Mouse (Mus musculus) limb, embryonic 14.5 days (tissue): ENCODE measurements around the gene Pitpnc1. TPM values are rescaled to one million over a fixed set of nuclear protein-coding genes. Genes with fewer than 3 reads are reported as not detected.

Experiments
- ATAC-seq: fragments of 200-750 bp; cut with Nextera tagmentation; 2 replicates; pipeline ENCODE4 v1.8.0; 2017; ENCODE audit warnings: low read depth, moderate number of reproducible peaks, moderate TSS enrichment; ENCODE audit not compliant: low FRiP score
- DNase-seq: peaks from one replicate; pipeline ENCODE4 v3.0.0-alpha.2; 2015; ENCODE audit warnings: low spot score
- H3K27ac ChIP-seq: fragments of 300-500 bp; sonication (generic); replicated peaks from 2 replicates; pipeline ENCODE4 v1.5.1; 2014; ENCODE audit warnings: low read depth, mild to moderate bottlenecking, low read length, moderate library complexity, mixed read lengths
- H3K27me3 ChIP-seq: fragments of 300-500 bp; sonication (generic); 2 replicates; pipeline ENCODE4 v1.6.1; 2014; ENCODE audit warnings: low read length, mixed read lengths; ENCODE audit not compliant: control insufficient read depth, insufficient read depth
- H3K36me3 ChIP-seq: fragments of 300-500 bp; sonication (generic); 2 replicates; pipeline ENCODE4 v1.6.1; 2014; ENCODE audit warnings: mild to moderate bottlenecking, low read length, moderate library complexity, mixed read lengths; ENCODE audit not compliant: control insufficient read depth, insufficient read depth
- H3K4me1 ChIP-seq: fragments of 300-500 bp; sonication (generic); 2 replicates; pipeline ENCODE4 v1.6.1; 2014; ENCODE audit warnings: antibody characterized with exemption, low read length, mixed read lengths; ENCODE audit not compliant: control insufficient read depth, insufficient read depth
- H3K4me2 ChIP-seq: fragments of 300-500 bp; sonication (generic); replicated peaks from 2 replicates; pipeline ENCODE4 v1.6.1; 2014; ENCODE audit warnings: low read depth, mild to moderate bottlenecking, low read length, moderate library complexity; ENCODE audit not compliant: severe bottlenecking
- H3K4me3 ChIP-seq: fragments of 300-500 bp; sonication (generic); replicated peaks from 2 replicates; pipeline ENCODE4 v1.5.1; 2014; ENCODE audit warnings: low read length
- H3K9ac ChIP-seq: fragments of 300-500 bp; sonication (generic); 2 replicates; pipeline ENCODE4 v1.6.1; 2014; ENCODE audit warnings: mild to moderate bottlenecking, low read depth, low read length, moderate library complexity; ENCODE audit not compliant: severe bottlenecking
- H3K9me3 ChIP-seq: fragments of 300-500 bp; sonication (generic); 2 replicates; pipeline ENCODE4 v1.6.1; 2016; ENCODE audit warnings: low read length; ENCODE audit not compliant: control insufficient read depth
- POLR2A ChIP-seq: fragments of 200-500 bp; IDR thresholded peaks from 2 replicates; pipeline ENCODE4 v1.8.0; 2012; ENCODE audit warnings: inconsistent platforms, mild to moderate bottlenecking, moderate library complexity, borderline replicate concordance; ENCODE audit not compliant: insufficient read depth, insufficient read length; ENCODE audit errors: extremely low read depth
- WGBS: fragments of 180-500 bp; shearing (Covaris S2); extraction: QIAGEN DNeasy Blood & Tissue Kit; methylation state at CpG from one replicate; pipeline ENCODE4 v1.1.7; 2014; 5-methylcytosine and 5-hydroxymethylcytosine counted together
- polyA plus RNA-seq, 2 experiments: library from polyadenylated mRNA; depleted of rRNA in 1 of 2; stranded (reverse) in 1 of 2; unstranded in 1 of 2; fragments of >200 nt; fragmentation: Nextera tagmentation in 1 of 2; extraction: Ambion mirVana in 1 of 2; gene quantifications; 2 replicates each; pipeline versions ENCODE4 v1.2.1 to v1.2.3; 2012 to 2014

Pitpnc1 gene
- polyA plus RNA-seq, 2 experiments: 20.4 to 25.2 TPM

DNA sequence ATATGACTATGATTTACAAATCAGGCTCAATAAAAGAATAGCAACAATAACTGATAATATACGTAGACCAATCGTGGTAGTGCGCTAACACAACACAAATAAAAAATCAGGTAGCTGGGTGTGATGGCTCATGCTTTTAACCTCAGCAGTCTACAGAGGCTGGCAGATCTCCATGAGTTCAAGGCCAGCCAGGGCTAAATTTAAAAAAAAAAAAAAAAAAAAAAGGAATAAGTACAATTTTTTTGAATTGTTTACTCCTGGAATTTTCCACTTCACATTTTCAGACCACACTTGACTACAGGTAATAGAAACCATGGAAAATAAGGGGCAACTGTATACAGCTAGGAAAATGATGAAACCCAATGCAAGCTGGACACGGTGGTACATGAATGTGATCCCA, 97.3 kb downstream of the Pitpnc1 start:
- ATAC-seq (no peak), DNase-seq (no peak)
- Histone ChIP-seq H3K27me3 (no peaks in the 10 kb centered on the region), H3K4me2 (no peak overlapping the region), H3K9me3 (no peaks in the 10 kb centered on the region), H3K4me1 (peaks cover 21% of the 10 kb centered on the region), H3K36me3 (no peaks in the 10 kb centered on the region), H3K4me3 (no peak overlapping the region), H3K9ac (no peak overlapping the region), H3K27ac (no peak overlapping the region)
- no peak for TF ChIP-seq POLR2A
- 93% methylated on average over 4 of the region's 4 CpGs for WGBS

- Histone ChIP-seq H3K27ac (no peak overlapping the region), H3K9ac (no peak overlapping the region), H3K4me3 (no peak overlapping the region), H3K9me3 (no peaks in the 10 kb centered on the region), H3K27me3 (no peaks in the 10 kb centered on the region), H3K36me3 (no peaks in the 10 kb centered on the region), H3K4me2 (no peak overlapping the region), H3K4me1 (peaks cover 21% of the 10 kb centered on the region)
- TF ChIP-seq POLR2A: no peak
- no peak for ATAC-seq
- 73% methylated on average over 7 of the region's 7 CpGs for WGBS
- DNase-seq: no peak
Observed at GRCm38 (mm10) chr11:107372688-107373087, 97.8 kb downstream of the Pitpnc1 start.

DNA sequence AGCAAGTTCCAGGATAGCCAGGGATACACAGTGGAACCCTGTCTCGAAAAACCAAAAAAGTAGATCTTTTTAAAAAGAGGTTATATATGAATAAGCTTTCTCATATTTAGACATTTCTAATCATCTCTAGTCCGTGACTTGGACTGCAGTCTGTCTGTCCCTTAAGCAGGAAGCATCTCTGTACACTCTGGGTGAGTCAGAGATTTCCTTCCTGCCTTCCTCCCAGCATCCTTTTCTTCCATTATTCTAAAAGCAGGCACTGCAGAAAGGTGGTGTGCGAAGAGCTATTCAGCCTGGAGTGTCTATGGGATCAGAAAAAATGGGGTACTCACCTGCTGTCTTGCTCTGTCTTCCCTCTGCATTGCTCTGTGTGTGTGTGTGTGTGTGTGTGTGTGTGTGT, 100.0 kb downstream of the Pitpnc1 start:
- H3K27me3 ChIP-seq: no peaks in the 10 kb centered on the region
- H3K4me1 ChIP-seq: peaks cover 16% of the 10 kb centered on the region
- H3K9ac ChIP-seq: no peak overlapping the region
- TF ChIP-seq POLR2A: no peak
- no peak overlapping the region for H3K4me2 ChIP-seq
- WGBS: 97% methylated on average over 3 of the region's 3 CpGs
- no peak overlapping the region for H3K4me3 ChIP-seq
- H3K9me3 ChIP-seq: no peaks in the 10 kb centered on the region
- no peak for ATAC-seq
- no peak for DNase-seq
- H3K36me3 ChIP-seq: no peaks in the 10 kb centered on the region
- no peak overlapping the region for H3K27ac ChIP-seq

DNA sequence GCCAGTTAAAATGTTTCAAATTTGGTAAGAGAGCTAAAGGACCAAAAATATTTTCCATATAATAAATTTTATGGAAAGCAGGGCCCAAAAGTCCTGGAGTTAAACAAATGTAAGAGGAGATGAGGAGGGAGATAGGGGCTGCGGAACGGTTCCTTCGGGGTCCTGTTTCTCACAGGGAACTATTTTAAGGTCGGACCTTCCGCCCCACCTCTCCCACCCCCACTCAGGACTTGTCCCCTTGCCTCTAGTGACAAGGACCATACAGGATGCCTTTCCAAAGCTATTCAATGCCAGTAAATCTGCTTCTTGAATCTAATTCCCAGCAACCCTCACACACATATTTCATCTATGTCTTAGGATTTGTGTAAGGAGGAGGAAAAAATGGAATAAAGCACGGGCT, 100.8 kb downstream of the Pitpnc1 start:
- H3K4me3 ChIP-seq: no peak overlapping the region
- no peak overlapping the region for H3K9ac ChIP-seq
- H3K27me3 ChIP-seq: no peaks in the 10 kb centered on the region
- H3K27ac ChIP-seq: 0 out of 2 replicates have a peak overlapping the region, but pooled peaks have one; percentile 35
- no peak for TF ChIP-seq POLR2A
- H3K4me2 ChIP-seq: no peak overlapping the region; the same call in 1 of the 2 replicates
- ATAC-seq (no peak), DNase-seq (no peak)
- no peaks in the 10 kb centered on the region for H3K9me3 ChIP-seq
- WGBS: 67% methylated on average over 6 of the region's 6 CpGs
- H3K4me1 ChIP-seq: peaks cover 14% of the 10 kb centered on the region
- no peaks in the 10 kb centered on the region for H3K36me3 ChIP-seq

DNA sequence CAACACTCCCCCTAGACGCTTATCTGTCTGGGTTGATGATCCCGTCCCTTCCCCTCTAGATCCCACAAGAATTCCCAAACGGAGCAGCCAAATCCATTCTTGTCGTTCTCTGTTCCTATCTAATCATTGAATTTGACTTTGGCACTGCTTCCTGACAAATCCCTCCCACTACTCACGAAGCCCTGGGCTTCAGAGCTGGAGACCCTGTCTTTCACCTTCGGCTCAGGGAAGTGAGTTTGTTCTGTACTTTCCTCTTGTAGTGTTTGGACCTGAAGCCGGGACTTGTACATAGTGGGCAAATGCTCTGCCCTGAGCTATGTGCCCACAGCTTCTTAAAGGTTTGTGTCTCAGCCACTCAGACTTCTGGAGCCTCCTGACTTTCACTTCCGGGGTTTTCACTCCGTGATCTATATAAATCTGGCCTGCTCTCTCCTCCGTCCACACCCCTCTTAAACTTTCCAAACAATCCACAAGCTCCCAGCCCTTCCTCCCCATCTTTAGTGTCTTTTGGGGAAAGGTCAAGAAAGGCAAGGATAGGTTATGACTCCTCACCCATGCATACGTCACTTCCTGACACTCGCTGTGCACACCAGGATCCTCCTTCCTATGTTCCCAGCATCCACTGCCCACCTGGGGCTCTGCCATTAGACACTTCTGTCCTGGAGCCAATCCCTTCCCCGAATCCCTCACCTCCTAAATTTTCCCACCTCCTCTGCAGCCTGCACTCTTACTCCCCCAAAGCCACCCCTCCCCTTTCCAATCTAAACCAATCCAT, 104.4 kb downstream of the Pitpnc1 start:
- TF ChIP-seq POLR2A: no peak
- no peak for DNase-seq
- H3K4me1 ChIP-seq: peaks cover 9% of the 10 kb centered on the region
- no peak overlapping the region for H3K4me2 ChIP-seq
- no peak for ATAC-seq
- H3K36me3 ChIP-seq: no peaks in the 10 kb centered on the region
- no peak overlapping the region for H3K9ac ChIP-seq
- 66% methylated on average over 13 of the region's 13 CpGs for WGBS
- H3K4me3 ChIP-seq: no peak overlapping the region
- no peak overlapping the region for H3K27ac ChIP-seq
- H3K27me3 ChIP-seq: no peaks in the 10 kb centered on the region
- no peaks in the 10 kb centered on the region for H3K9me3 ChIP-seq

DNA sequence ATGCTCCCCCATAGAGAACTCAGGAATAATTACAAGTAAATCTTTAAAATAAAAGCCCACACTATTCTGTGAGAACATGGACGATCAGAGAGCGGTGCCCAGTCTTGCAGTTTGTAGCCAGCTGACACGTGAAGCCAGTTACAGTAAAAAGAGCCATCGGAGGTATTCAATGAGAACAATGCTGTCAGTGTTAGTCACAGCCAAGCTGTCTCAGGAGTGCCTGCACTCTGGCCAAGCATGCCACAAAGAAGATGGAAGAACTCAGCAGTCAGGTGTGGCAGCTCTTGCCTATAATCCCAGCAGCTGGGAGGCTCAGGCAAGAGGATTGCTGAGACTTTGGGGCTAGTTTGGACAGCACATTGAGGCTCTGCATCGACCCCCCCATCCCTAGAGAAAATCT, 111.8 kb downstream of the Pitpnc1 start:
- H3K4me2 ChIP-seq: no peak overlapping the region
- no peak overlapping the region for H3K27ac ChIP-seq
- TF ChIP-seq POLR2A: no peak
- no peaks in the 10 kb centered on the region for H3K36me3 ChIP-seq
- H3K9ac ChIP-seq: no peak overlapping the region
- DNase-seq (no peak), ATAC-seq (no peak)
- no peak overlapping the region for H3K4me3 ChIP-seq
- no peaks in the 10 kb centered on the region for H3K9me3 ChIP-seq
- WGBS: 73% methylated on average over 5 of the region's 5 CpGs
- H3K4me1 ChIP-seq: peaks cover 10% of the 10 kb centered on the region; the same call in 1 of the 2 replicates
- no peaks in the 10 kb centered on the region for H3K27me3 ChIP-seq
